Mouse (Mus musculus): ENCODE measurements around the gene Grik5.

Gene Grik5

DNA sequence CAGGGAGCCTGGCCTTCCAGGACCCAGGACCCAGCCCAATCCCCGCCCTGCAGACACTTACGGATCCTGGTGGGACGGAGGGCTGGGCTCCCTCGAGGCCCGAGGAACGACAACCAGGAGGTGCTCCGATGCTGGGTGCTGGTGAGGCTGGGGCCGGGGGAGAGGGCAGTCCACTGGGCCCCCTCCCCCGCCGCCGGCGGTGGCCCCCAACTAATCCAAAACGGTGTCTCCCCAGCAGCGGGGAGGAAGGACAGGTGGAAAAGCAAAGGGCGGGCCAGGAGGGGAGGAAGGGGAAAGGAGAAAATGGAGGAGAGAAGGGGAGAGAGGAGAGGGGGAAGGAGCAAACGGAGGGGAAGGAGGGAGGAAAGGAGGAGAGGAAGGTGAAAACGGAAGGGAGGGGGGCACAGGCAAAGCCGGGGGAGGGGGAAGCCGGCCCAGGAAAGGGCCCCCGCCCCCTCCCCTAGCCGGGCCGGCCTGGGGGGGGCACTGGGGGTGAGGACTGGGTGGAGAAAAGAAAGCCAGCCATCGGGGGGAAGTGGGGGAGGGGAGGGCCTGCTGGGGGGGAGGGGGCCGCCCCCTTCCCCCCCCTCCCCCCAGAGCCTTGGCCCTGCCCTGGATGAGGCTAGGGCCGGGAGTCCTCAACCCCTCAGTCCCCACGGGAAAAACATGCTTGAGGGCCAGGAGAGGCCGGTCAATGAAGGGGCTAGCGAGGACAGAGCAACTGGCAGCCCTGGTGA lies at the start of gene Grik5, which contains the start of gene Zfp574:
Gene Grik5 (minus strand): TSS at position 368 of the 737 bp plus-strand sequence.
Gene Zfp574 (plus strand): TSS at position 589 of the 737 bp plus-strand sequence.
- DNase-seq (ENCODE audit: low read depth, low spot score) = no peak

DNA sequence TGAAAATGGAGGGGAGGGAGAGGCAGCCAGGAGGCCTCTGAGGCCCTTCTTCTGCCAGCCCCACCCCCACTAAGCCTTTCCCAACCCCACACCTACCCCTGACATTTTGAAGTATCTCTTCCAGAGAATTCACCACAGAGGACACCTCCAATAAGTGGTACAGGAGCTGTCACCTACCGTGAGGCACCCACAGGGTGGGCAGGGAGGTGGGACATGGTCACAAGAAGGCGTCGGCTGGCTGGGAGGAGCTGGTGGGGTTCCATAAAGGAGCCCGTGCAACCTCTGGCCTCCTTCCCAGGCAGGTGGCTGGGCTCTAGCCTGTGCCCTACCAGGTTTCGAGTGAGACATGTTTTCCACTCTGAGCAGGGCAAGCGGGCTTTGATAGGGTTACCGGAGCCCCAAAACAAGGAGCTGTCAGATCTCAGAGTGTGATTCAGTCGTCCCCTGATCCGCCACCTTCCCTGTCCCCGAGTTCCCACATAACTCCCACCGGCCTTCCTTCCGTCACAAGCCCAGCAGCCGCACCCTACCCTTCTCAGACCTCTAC lies 49.2 kb upstream of the Grik5 start:
- DNase-seq (ENCODE audit: low read depth, low spot score) = no peak

DNA sequence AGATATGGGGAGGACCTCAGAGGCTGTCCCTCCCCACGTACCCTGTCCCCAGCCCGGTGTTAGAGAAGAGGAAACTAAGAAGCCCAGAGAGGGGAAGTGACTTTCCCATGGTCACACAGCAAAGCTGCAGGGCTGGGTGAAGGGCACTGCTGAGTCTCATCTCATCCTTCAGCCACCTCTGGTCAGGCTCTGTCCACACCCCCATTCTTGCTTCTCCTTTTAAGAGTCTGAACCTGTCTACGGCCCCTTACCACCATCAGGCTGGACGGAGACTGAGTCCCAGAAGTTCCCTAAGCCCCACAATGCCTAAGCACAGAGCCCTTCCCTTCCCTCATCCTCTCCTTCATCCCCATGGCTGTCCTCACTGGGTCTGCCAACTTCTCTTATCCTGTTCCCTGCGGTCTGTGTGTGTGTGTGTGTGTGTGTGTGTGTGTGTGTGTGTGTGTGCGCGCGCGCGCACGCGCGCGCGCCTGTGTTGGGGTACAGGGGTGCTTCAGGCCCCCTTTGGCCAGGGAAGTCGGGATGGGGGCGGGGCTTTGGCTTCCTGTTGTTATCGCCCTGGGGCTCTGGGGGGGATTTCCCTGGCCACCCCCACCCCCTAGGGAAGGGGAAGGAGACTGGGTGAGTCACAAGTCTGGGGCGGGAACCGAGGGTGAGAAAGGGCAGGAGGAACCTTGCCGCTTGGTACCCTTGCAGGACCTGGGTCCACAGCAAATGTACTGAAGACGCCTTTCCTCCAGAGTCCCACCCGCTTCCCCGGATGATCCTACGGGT lies 48.1 kb upstream of the Grik5 start:
- peak; percentile 27 for DNase-seq (ENCODE audit: low read depth, low spot score)

DNA sequence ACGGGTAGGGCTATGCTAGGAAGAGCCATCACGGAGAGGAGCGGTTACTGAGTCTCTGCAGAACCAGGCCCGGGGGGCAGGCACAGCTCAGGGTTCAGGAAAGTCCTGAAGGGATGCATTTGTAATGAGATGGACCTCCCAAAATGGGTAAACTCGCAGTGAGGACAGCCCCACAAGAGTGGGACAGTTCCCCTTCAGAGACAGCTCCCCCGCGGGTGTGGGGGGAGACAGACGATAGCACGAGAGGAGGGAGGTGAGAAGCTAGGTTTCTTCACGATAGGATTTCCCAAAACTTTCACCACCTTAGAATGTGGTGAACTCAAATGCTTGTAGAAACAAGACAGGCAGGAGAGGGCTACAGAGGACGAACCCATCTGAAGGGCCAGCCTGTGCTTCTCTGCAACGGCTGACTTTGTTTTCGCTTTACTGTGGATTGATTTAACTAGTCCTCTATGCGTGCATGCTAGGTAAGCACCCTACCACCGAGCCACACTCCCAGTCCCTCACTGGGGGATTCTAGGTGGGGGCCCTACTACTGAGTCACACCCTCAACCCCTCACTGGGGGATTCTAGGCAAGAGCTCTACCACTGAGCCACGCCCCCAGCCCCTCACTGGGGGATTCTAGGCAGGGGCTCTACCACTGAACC lies 40.9 kb upstream of the Grik5 start:
- no peak for DNase-seq (ENCODE audit: low read depth, low spot score)

DNA sequence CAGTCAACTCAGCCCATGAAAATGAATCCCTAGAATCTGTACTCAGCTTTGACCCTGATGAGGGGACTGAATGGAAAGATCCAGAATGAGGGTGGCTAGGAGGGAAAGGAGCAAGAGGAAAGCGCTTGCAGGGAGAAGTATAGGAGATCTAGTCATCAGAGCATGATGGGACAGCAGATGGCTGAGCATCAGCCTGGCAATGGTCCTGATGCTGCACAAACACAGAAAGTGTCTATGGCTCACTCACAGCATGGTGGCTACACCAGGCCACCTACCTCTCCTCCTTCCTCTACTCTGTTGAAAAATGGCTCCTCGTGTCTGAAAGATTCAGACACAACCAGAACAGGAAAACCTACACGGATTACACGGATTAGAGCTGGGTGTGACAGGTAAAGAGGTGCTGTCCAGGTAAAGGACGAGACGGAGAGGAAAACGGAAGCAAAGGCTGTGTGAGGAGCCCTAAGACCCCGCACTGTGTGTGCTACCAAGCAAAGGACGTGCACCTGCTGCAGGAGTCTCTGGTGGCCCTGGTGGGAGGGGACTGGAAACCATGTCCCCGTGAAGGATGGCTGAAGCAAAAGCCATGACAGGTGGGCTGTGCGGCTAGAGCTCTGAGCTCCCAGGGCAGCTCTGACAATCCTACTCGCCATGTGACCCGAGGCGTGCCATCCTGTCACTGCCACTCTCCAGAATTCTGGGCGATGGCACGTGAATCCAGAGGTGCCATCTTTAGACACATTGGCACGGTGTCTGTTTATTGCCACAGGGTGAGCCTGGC lies 40.2 kb upstream of the Grik5 start:
- no peak for DNase-seq (ENCODE audit: low read depth, low spot score)

DNA sequence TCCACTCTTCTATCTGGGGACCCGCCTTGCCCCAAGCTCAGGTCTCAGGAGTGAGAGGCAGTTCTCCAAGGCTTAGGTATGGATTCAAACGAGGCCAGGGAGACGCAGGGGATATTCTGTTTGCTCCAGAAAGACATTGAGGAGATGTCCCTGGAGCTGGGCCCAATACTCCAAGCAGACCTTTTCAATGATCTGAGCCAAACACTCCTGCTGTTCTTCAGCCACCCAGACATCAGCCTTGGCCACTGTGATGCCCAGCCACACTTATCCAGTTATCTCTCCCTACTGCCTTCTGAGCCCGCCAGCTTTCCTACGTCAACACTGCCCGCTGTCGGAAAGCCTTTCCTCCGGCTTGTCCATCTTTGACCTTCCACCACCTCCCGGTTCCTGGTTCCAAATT lies 38.2 kb upstream of the Grik5 start:
- DNase-seq (ENCODE audit: low read depth, low spot score) = no peak

DNA sequence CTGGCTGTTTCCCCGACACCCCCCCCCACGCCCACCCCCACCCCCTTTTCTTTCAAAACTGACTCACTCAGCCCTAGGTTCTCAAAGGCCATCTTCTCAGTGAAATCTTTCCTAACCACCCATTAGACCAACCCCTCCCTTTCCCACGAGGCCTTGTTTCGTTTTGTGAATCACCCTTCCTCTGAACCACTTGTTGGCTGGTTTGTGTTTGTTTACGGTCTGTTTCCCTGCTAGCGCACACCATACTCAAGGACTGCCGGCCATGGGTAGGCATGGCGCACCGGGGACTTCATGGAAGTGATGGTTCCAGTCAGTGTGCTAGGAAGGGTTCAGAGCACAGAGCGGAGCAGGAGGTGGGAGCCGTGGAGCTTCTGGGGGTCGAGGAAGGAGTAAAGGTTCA lies 37.2 kb upstream of the Grik5 start:
- DNase-seq (ENCODE audit: low read depth, low spot score) = no peak

DNA sequence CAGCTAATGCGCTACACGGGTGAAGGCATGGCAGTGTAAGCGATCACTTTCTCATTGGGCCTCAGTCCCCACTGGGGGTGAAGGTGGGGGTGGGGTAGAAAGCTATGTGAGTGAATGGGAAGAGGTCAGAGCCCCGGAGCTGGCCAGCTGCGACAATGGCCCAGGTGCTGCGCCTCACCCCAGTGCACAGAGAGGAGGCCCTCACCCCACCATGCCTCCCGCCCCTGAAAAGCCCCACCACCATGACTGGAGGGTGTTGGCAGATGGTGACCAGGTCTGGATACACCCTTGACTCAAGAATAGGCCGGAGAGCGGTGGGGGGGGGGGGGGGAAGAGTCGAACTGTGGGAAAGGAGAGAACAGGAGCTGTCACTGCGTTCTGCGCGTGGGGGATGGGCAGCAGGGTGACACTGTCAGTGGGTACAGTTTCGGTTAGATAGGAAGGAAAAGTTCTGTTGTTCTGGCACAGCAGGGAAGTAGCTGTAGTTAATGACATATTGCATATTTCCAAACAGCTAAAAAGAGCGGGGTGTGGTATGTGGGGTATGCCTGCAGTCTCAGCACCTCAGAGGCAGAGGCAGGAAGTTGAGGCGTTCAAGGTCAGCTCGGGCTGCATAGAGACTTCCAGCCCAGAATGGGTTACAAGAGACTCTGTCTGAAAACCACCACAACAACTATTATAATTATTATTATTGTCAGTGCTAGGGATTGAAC lies 34.8 kb upstream of the Grik5 start:
- DNase-seq (ENCODE audit: low read depth, low spot score) = no peak

DNA sequence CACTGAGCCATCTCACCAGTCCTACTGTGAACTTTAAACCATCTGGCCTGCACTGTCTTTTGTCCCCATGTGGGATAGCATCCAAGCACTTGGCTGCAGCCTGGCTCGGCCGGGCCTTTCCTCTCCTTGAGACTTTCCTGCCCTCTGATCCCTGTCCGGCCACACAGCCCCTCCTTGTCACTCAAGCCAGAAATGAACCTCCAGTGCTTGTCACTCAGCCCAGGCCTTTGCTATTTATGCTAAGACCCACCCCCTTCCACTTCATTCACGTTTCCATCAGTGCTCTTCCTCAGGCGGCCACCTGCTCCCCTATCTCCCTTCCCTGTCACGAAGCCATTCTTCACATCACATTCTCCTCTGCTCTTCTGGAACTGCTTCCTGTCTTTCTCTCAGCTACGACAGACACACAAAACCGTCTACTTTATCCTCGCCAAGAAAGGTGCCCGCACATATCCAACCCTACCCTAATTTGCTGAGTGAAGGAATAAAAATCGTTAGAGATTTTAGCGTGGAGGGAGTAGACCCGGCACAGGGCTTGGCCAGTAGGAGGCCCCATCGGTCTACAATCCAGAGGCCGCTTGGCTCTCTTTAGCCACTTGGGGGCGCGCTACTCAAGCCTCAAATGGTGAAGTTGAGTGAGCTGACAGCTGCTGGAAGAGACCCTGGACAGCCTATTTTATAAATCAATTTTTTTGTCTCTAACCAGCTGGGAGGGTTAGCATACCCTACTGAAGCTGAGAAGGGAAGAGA lies 33.4 kb upstream of the Grik5 start:
- peak; percentile 27 for DNase-seq (ENCODE audit: low read depth, low spot score)

DNA sequence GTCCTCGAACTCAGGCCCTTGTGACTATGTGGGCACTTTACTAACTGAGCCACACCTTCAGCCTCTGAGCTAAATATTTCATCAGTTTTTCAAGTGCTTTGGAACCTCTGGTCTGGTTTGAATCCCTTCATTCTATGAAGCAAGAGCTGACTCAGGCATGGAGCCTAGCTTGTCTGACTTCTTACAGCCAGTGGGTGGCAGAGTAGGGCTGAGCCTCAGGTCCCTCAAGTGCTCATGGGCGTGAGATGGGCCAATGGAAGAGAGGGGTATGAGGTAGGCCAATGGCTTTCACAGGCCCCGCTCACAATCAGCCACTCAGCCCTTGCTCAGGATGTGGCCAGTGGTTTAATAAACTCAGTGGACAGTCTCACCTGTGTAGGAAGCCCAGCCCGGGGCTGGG lies 27.4 kb upstream of the Grik5 start:
- DNase-seq (ENCODE audit: low read depth, low spot score) = no peak

DNA sequence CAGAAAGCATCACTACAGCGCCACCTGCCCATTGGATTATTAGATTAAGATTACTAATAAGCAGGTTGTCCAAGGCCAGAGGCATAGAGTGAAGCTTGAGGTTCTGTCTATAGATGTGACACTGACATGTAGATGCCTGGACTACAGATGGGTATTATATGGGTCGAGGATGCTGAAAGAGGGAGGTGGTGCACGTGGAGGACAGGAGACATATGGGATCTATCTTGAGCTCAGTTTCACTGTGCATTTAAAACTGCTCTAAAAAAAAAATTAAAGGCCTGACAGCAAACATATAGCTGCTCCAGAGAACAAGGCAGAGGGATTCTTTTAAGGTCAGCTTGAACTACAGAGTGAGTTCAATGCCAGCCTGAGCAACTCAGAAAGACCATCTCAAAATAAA lies 26.0 kb upstream of the Grik5 start:
- no peak for DNase-seq (ENCODE audit: low read depth, low spot score)

DNA sequence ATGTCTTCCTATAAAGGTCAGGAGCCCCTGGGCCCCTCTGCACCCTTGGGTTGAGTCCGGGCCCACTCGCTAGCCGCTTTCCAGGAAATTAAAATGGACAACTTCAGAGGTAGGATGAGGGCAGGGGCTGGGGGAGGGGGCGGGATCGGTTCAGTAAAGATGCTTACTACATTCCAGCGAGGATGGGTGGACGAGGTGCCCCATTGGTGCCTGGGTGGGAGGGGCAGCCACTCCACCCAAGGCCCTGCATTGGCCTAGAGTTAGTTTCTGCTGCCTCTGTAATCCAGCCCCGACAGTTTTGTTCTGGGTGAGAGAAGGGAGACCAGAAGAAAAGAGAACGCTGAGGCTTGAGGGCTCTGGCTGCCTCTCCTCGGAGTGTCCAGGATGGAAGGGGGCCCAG lies 17.7 kb upstream of the Grik5 start:
- no peak for DNase-seq (ENCODE audit: low read depth, low spot score)

DNA sequence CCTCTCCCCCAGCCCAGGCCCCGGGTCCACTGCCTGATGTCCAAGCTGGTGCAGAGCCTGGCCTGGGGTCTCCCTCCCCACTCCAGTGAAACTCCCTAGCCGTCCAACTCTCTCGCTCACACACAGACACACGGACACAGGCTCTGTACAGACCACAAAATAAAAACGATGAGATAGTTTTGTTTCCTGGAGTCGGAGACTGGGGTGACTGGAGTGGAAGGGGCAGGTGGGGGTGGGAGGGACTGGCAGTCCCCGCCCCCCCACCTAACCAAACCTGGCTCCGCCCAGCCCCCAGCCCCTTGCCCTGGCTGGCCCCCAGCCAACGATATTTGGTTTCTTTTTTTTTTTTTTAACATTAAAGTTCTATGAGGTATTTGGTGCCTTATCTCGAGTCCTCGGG lies 16.8 kb upstream of the Grik5 start:
- DNase-seq (ENCODE audit: low read depth, low spot score) = no peak

DNA sequence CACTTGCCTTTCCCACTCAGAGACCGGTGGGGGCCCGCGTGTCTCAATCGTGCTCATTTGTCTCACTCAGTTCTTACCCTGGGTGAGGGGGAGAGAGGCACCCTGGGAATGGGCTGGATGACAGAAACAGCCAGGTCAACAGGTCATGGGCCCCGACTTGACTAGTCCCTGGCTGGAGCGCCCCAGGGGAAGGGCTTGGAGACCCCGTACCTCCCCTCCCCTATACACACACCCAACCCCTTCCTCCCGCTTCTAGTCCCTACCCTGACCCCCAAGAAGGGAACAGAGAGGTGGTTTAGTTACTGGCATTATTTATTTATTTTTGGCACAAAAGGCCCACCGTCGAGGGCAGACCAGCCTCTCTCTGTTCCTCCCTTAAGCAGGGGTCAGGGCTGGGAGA lies 16.4 kb upstream of the Grik5 start:
- no peak for DNase-seq (ENCODE audit: low read depth, low spot score)

DNA sequence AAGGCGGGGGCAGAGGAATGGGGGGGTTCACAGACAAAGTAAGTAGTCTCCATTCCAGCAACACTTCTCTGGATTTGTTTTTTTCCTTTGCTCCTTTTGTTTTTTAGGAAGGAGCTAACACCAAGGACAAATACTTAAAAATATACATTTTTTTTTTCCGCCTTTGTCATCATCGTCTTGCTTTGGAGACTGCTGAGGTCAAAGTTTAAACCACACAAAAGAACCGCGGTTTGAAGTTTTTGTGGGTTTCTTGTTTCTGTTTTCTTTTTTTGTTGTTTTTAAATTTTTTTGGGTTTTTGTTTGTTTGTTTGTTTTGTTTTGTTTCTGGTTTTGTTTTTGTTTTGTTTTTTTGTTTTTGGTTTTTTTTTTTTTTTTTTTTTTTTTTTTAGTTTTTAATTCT lies 15.8 kb upstream of the Grik5 start:
- no peak for DNase-seq (ENCODE audit: low read depth, low spot score)

DNA sequence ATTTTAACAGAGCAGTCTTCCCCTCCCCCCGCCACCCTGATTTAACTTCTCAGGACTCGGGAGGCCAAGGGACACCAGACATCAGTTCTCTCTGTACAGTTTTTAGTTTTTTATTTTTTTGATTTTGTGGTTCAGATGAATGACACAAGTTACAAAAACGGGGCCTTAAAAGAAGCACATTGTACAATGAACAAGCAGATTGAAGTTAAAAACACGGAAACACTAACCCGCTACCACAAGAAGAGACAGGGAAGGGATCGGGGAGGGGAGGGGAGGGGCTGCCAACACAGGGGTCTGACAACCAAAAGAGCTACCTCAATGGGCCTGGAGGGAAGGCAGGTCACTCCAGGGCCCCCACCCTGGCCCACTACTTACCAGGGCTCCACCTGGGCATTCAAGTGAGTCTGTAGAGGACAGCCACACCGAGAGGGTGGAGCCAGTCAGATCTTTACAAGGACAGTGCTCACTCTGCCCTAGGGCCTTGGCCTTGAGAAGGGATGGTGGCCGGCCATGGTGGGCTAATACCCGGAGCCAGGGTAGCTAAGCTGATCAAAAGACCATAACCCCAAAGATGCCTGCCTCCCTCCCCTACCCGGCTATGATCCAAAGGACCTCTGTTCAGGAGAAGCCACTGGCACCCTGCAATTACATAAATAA lies 15.2 kb upstream of the Grik5 start:
- DNase-seq (ENCODE audit: low read depth, low spot score) = no peak

DNA sequence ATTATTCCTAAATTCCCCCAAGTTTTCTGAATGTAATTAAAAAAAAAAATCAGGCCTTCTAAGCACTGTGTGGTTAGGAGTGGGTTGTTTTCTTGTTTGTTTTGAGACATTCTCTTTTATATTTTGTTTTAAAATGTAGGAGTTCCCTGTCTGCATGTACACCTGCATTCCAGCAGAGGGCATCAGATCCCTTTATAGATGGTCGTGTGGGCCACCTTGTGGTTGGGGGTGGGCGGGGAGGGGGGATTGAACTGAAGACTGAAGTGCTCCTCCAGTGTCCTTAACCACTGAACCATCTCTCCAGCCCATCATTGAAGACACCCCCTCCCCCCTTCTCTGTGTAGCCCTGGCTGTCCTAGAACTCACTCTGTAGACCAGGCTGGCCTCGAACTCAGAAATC lies 14.5 kb upstream of the Grik5 start:
- no peak for DNase-seq (ENCODE audit: low read depth, low spot score)

DNA sequence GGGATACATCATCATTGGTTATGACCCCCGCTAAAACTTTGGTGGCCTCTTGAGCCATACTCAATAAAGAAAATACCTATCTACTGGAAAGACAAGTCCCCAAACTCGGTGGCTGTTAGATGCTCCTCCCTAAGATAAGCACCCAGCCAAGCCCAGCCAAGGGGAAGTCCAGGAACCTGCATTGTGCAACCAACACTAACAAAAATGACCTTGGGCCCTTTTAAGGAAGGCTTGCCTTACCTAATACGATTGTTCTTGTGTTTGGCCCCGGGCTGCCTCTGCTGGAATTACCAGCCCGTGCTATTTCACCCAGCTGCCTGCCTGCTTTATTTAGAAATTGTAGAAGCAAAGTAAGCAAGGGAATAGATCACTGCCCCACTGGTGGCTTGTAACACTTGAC lies 12.5 kb upstream of the Grik5 start:
- DNase-seq (ENCODE audit: low read depth, low spot score) = no peak

DNA sequence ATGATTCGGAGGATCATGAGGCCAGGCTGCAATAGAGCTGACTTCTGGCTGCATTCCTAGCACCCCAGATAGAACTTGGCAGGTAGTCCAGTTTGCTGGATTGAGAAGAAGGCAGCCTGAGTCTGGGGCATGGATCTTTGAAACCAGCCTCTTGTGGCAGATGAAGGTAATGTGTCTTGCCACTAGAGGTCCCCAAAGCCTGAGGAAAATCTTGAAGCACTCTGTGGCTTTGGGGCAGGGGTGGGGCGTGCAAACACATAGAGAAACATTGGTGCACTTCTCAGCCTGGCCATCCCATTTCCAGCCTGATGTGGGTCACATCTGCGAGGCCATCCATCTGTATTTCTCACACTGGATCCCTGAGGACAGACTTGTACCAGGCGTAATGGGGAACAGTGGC lies 10.4 kb upstream of the Grik5 start:
- DNase-seq (ENCODE audit: low read depth, low spot score) = no peak

DNA sequence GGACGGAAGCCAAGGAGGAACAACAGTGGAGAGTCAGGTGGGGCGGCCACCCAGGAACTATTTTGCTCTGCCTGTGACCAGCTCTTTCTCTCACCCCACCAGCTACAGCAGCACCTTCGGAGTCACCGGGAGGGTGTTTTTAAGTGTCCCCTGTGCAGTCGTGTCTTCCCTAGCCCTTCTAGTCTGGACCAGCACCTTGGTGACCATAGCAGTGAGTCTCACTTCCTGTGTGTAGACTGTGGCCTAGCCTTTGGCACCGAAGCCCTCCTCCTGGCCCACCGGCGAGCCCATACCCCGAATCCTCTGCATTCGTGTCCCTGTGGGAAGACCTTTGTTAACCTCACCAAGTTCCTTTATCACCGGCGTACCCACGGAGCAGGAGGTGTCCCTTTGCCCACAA lies 8.3 kb upstream of the Grik5 start:
- no peak for DNase-seq (ENCODE audit: low read depth, low spot score)
